Mouse (Mus musculus): ENCODE measurements around the gene Olfr1396.

DNA sequence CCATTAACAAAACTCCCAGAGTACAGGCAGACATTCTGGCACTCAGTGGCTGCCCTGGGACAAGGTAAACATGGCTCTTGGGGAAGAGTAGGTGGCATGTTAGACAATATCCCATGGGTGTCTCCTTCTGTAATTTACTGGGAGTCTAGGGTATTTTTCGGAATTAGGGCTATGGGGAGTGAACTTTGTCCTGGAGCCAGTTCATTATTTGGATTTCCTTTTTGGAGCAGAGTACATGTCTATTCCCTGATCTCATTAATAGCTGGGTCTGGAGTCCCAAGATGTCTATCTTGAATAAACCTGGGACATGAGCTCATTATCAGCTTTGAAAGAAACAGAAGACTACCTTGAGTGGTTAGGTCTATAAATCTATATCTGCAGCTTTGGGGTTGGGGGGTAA lies 39.4 kb upstream of the Olfr1396 start, which contains the start of gene Olfr1394:
- no peak for TF ChIP-seq CTCF (IDR thresholded peaks at IDR 0.05; ENCODE audit: borderline replicate concordance, extremely low read depth, insufficient read depth, insufficient read length)
- no peak for TF ChIP-seq POLR2A (IDR thresholded peaks at IDR 0.05; ENCODE audit: borderline replicate concordance, extremely low read depth, insufficient read depth, insufficient read length, poor library complexity, severe bottlenecking)
